ENCODE assay signal across 23 mouse cellular contexts in the genomic region with DNA sequence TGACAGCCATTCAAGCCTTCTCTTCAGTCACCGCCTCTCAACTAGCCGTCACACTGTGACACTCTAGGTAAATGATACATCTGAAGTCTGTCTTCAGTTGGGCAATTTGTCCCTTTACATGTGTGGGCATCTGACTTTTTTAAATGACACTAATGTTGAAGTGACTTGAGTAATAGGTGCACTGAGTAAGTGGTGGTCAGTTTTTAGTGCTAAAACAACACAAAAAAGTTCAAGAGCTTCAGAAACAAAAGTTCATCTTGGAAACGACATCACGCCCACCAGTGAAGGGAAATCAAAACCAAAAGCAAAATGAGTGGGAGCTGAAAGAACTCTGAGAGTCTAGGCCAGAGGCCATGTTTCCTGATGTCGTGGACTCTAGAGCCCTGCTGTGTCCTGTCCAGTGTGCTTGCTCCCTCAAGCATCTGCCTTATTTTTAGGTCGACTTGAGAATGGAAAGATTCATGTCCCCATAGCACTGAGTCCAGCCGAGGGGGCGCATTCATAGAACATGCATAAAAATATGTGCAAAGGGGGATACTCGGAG. TPM values are rescaled to one million over a fixed set of nuclear protein-coding genes. Genes with fewer than 3 reads are reported as not detected.
DNase-seq lines count a peak whose midpoint lies in the region; ATAC-seq lines count a peak whose summit lies in the region.
"Had no signal": no experiment of that assay in that cellular context is flagged by ENCODE, and none has a peak within 500 bp of the region (broad histone marks: within the 10 kb centered on the region; RNA-seq: fewer than 3 reads in every experiment).

No protein-coding gene starts in this region.

- no peak for ATAC-seq in heart, embryonic 11.5 days (replicated peaks; ENCODE audit: insufficient number of reproducible peaks, low FRiP score, low TSS enrichment)
- ATAC-seq in CD4-positive, CD25-positive, alpha-beta regulatory T cell, adult 4 months = peak; percentile 55
- ATAC-seq in heart, embryonic 16.5 days (replicated peaks; ENCODE audit: extremely low read depth, insufficient read depth, low FRiP score) = no peak
- ATAC-seq: liver, postnatal 0 days; midbrain, embryonic 15.5 days; Patski had no signal

- H3K4me2 ChIP-seq in heart, embryonic 11.5 days = no peak overlapping the region
- no peak overlapping the region for H3K4me2 ChIP-seq in heart, embryonic 16.5 days (ENCODE audit: low read depth, low read length)
- H3K4me2 ChIP-seq: hindbrain, embryonic 13.5 days; intestine, embryonic 15.5 days; limb, embryonic 15.5 days; midbrain, embryonic 15.5 days; neural tube, embryonic 15.5 days had no signal

- no peaks in the 10 kb centered on the region for H3K27me3 ChIP-seq in heart, embryonic 11.5 days (ENCODE audit: control insufficient read depth, insufficient read depth, low read length)
- no peaks in the 10 kb centered on the region for H3K27me3 ChIP-seq in heart, embryonic 16.5 days (ENCODE audit: control insufficient read depth, insufficient read depth, low read length)
- H3K27me3 ChIP-seq: hindbrain, embryonic 13.5 days; intestine, embryonic 15.5 days; limb, embryonic 15.5 days; megakaryocyte, embryonic 14.5 days; midbrain, embryonic 15.5 days; neural tube, embryonic 15.5 days; Patski had no signal

- no peak overlapping the region for H3K27ac ChIP-seq in heart, embryonic 11.5 days (ENCODE audit: low read depth, low read length)
- peak overlapping the region; percentile 49; the same call in 1 of the 2 replicates for H3K27ac ChIP-seq in heart, embryonic 16.5 days (ENCODE audit: low read length)
- H3K27ac ChIP-seq: forebrain, embryonic 10.5 days; intestine, embryonic 15.5 days; midbrain, embryonic 15.5 days; neural tube, embryonic 15.5 days had no signal

- peaks cover 2% of the 10 kb centered on the region; the same call in 1 of the 2 replicates for H3K4me1 ChIP-seq in heart, embryonic 11.5 days (ENCODE audit: control insufficient read depth, insufficient read depth, low read length)
- peaks cover 5% of the 10 kb centered on the region for H3K4me1 ChIP-seq in heart, embryonic 16.5 days (ENCODE audit: control insufficient read depth, insufficient read depth, low read length)
- H3K4me1 ChIP-seq: forebrain, embryonic 10.5 days; hindbrain, embryonic 13.5 days; intestine, embryonic 15.5 days; limb, embryonic 15.5 days; midbrain, embryonic 15.5 days; neural tube, embryonic 15.5 days had no signal

- H3K4me3 ChIP-seq in heart, embryonic 11.5 days (ENCODE audit: low read depth, low read length) = no peak overlapping the region
- no peak overlapping the region for H3K4me3 ChIP-seq in heart, embryonic 16.5 days (ENCODE audit: low read length)
- H3K4me3 ChIP-seq: forebrain, embryonic 10.5 days; hindbrain, embryonic 13.5 days; intestine, embryonic 15.5 days; layer of hippocampus, adult 2 months; limb, embryonic 15.5 days; megakaryocyte, embryonic 14.5 days; midbrain, embryonic 15.5 days; neural tube, embryonic 15.5 days had no signal

- H3K9ac ChIP-seq in heart, embryonic 11.5 days (ENCODE audit: low read depth, low read length) = no peak overlapping the region
- H3K9ac ChIP-seq in heart, embryonic 16.5 days (ENCODE audit: low read length) = no peak overlapping the region
- H3K9ac ChIP-seq: hindbrain, embryonic 13.5 days; intestine, embryonic 15.5 days; limb, embryonic 15.5 days; liver, postnatal 0 days; midbrain, embryonic 15.5 days; neural tube, embryonic 15.5 days had no signal

- peak; percentile 21 to 41 for DNase-seq in heart, adult 9 months (ENCODE audit: low spot score in 2 of 2)
- DNase-seq in kidney, postnatal 25 days = peak; percentile 19 to 59
- DNase-seq in kidney, adult 11 months = no peak
- DNase-seq in spleen, adult 12 weeks (ENCODE audit: low spot score) = no peak
- DNase-seq: adrenal gland, postnatal 25 days; cerebellum, adult 18-20 months; cerebellum, postnatal 36 days; layer of hippocampus, postnatal 36 days; liver, postnatal 0 days; spleen, adult 18-20 months; thymus, postnatal 25 days had no signal

- H3K36me3 ChIP-seq in heart, embryonic 11.5 days (ENCODE audit: control insufficient read depth, insufficient read depth, low read length) = peaks cover 5% of the 10 kb centered on the region
- peaks cover 24% of the 10 kb centered on the region for H3K36me3 ChIP-seq in heart, embryonic 16.5 days (ENCODE audit: control insufficient read depth, insufficient read depth)
- H3K36me3 ChIP-seq: midbrain, embryonic 15.5 days; neural tube, embryonic 15.5 days had no signal

- H3K9me3 ChIP-seq in heart, embryonic 11.5 days (replicated peaks; ENCODE audit: control insufficient read depth, low read length) = no peaks in the 10 kb centered on the region
- no peaks in the 10 kb centered on the region for H3K9me3 ChIP-seq in heart, embryonic 16.5 days (replicated peaks; ENCODE audit: control insufficient read depth, low read length)
- H3K9me3 ChIP-seq: forebrain, embryonic 10.5 days; hindbrain, embryonic 13.5 days; intestine, embryonic 15.5 days; limb, embryonic 15.5 days; megakaryocyte, embryonic 14.5 days; midbrain, embryonic 15.5 days; neural tube, embryonic 15.5 days had no signal

- 79% methylated on average over 9 of the region's 9 CpGs for WGBS in heart, embryonic 11.5 days (ENCODE audit: insufficient replicate concordance)
- 78% methylated on average over 9 of the region's 9 CpGs for WGBS in heart, embryonic 16.5 days

RNA-seq across cellular contexts. Expression of a gene that starts 16.0 kb away (rescaled TPM):
- polyA plus RNA-seq in heart, embryonic 11.5 days (2014; fragmentation: Nextera tagmentation; extraction: Ambion mirVana) = 28.7 and 29.3 TPM in 2 replicates
- 10 to 100 TPM; 19.1 to 29.5 TPM for polyA plus RNA-seq in CD4-positive, CD25-positive, alpha-beta regulatory T cell, adult 4 months (2017; shearing (Covaris generic))
- polyA plus RNA-seq in heart, embryonic 16.5 days (2015; fragmentation: Nextera tagmentation; extraction: Ambion mirVana) = 25.9 and 29.7 TPM in 2 replicates

RNA-seq across cellular contexts. Expression of a gene that starts 34.4 kb away (rescaled TPM):
- polyA plus RNA-seq in heart, embryonic 11.5 days (2014; fragmentation: Nextera tagmentation; extraction: Ambion mirVana) = 16.3 and 18.3 TPM in 2 replicates
- polyA plus RNA-seq in CD4-positive, CD25-positive, alpha-beta regulatory T cell, adult 4 months (2017; shearing (Covaris generic)) = not detected
- 2.2 and 2.4 TPM in 2 replicates for polyA plus RNA-seq in heart, embryonic 16.5 days (2015; fragmentation: Nextera tagmentation; extraction: Ambion mirVana)
- polyA plus RNA-seq: liver, postnatal 0 days had no signal

Comparison
In these comparisons a context has a peak if more than half of its experiments do, and no peak if none do; other contexts are left out.
1. DNase-seq: peak in heart, adult 9 months (2 of 2) and kidney, postnatal 25 days (2 of 2); none in kidney, adult 11 months (single experiment) and spleen, adult 12 weeks (single experiment).